Mouse (Mus musculus): Measurements from ENCODE around the gene Nfkb1. TPM values are rescaled to one million over a fixed set of nuclear protein-coding genes. Genes with fewer than 3 reads are reported as not detected.

Gene Nfkb1
- total and polyA plus RNA-seq, 3 experiments, result 271 to 369 (median 346) TPM

DNA sequence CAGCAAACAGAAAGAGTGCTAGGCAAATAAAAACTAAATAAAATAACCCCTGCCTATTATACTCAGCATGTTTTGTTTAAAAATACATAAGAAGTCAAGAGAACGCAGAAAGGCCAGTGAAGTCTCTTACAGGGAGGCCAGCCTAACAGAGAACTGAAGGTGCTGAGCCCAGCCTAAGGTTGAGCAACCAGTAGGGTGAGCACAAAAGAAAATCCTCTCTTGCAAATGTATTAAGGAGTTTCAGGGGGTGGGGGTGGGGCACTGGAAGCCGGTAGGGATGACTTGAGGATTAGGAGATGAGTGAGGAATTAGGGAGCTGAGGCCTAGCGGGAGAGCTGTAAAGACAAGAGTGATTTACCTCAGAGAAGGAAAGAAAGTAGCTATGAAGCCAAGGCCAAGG is 9.1 kb downstream of the Nfkb1 start:
- TF ChIP-seq RCOR1 (conservative IDR thresholded peaks at IDR 0.05; ENCODE audit: low read depth, low read length) (no peak), CHD2 (IDR thresholded peaks at IDR 0.05; ENCODE audit: low read length) (peak; percentile 42; the same call in 1 of the 2 replicates)
- no peak overlapping the region for H3K4me2 ChIP-seq (ENCODE audit: insufficient read depth, low read depth, poor library complexity, severe bottlenecking)
- no peaks in the 10 kb centered on the region for H3K9me3 ChIP-seq (replicated peaks; ENCODE audit: low read length)
- in situ Hi-C loops (cut with MboI; ENCODE audit: low pct_ligation_motif_present, low pct_unique_long_range_greater_than_20kb, low sequenced_read_pairs) (no loop called here), dilution Hi-C loops (cut with MboI; ENCODE audit: extremely low pct_ligation_motif_present, extremely low pct_unique_long_range_greater_than_20kb, low sequenced_read_pairs) (no loop called here)
- peaks cover 20 to 69% of the 10 kb centered on the region in 2 experiments for H3K36me3 ChIP-seq (replicated peaks in 1 of 2; ENCODE audit: control insufficient read depth in 1 of 2, insufficient read depth in 1 of 2, low read length in 1 of 2)
- no peak overlapping the region for H3K9ac ChIP-seq (ENCODE audit: insufficient read depth, low read depth)
- H3K79me2 ChIP-seq (replicated peaks; ENCODE audit: control insufficient read depth, extremely low read depth, insufficient read depth, poor library complexity, severe bottlenecking), result peaks cover 87% of the 10 kb centered on the region
- no peak overlapping the region for H3K27ac ChIP-seq (ENCODE audit: insufficient read depth, low read depth)
- H3K27me3 ChIP-seq (replicated peaks), result no peaks in the 10 kb centered on the region
- peaks cover 8 to 80% of the 10 kb centered on the region in 2 experiments for H3K4me1 ChIP-seq (ENCODE audit: control insufficient read depth in 1 of 2, insufficient read depth in 2 of 2)
- H3K4me3 ChIP-seq (replicated peaks in 1 of 3; ENCODE audit: low read depth in 2 of 3, low read length in 2 of 3, poor library complexity in 1 of 3), result no peak overlapping the region
- DNase-seq (ENCODE audit: extremely low read depth), result no peak

GRCm38 (mm10) chr3:135681272-135681783 is 10.0 kb downstream of the Nfkb1 start:
- Histone ChIP-seq H3K36me3 (replicated peaks in 1 of 2; ENCODE audit: control insufficient read depth in 1 of 2, insufficient read depth in 1 of 2, low read length in 1 of 2) (peaks cover 20 to 75% of the 10 kb centered on the region in 2 experiments), H3K4me3 (replicated peaks in 1 of 3; ENCODE audit: low read depth in 2 of 3, low read length in 2 of 3, poor library complexity in 1 of 3) (no peak overlapping the region), H3K27ac (ENCODE audit: insufficient read depth, low read depth) (no peak overlapping the region), H3K79me2 (replicated peaks; ENCODE audit: control insufficient read depth, extremely low read depth, insufficient read depth, poor library complexity, severe bottlenecking) (peaks cover 89% of the 10 kb centered on the region), H3K4me1 (ENCODE audit: control insufficient read depth in 1 of 2, insufficient read depth in 2 of 2) (peaks cover 4 to 80% of the 10 kb centered on the region in 2 experiments), H3K9ac (ENCODE audit: insufficient read depth, low read depth) (no peak overlapping the region), H3K4me2 (ENCODE audit: insufficient read depth, low read depth, poor library complexity, severe bottlenecking) (no peak overlapping the region), H3K27me3 (replicated peaks) (no peaks in the 10 kb centered on the region), H3K9me3 (replicated peaks; ENCODE audit: low read length) (no peaks in the 10 kb centered on the region)
- DNase-seq (ENCODE audit: extremely low read depth), result no peak
- TF ChIP-seq UBTF (IDR thresholded peaks at IDR 0.05; ENCODE audit: low read depth, low read length) (no peak), CHD2 (IDR thresholded peaks at IDR 0.05; ENCODE audit: low read length) (no peak), ZC3H11A (IDR thresholded peaks at IDR 0.05; ENCODE audit: low read depth, low read length) (no peak), IRF4 (IDR thresholded peaks at IDR 0.05; ENCODE audit: low read depth, low read length) (no peak)
- in situ Hi-C loops (cut with MboI; ENCODE audit: low pct_ligation_motif_present, low pct_unique_long_range_greater_than_20kb, low sequenced_read_pairs) (no loop called here), dilution Hi-C loops (cut with MboI; ENCODE audit: extremely low pct_ligation_motif_present, extremely low pct_unique_long_range_greater_than_20kb, low sequenced_read_pairs) (no loop called here)

GRCm38 (mm10) chr3:135680213-135680843 is 11.0 kb downstream of the Nfkb1 start:
- TF ChIP-seq ZNF384 (IDR thresholded peaks at IDR 0.05; ENCODE audit: low read depth, low read length) (no peak), MAFK (IDR thresholded peaks at IDR 0.05; ENCODE audit: insufficient replicate concordance, low read length) (no peak), ELF1 (IDR thresholded peaks at IDR 0.05; ENCODE audit: low read depth, low read length) (no peak), ETS1 (conservative IDR thresholded peaks at IDR 0.05; ENCODE audit: low read depth, low read length) (no peak), ZKSCAN1 (IDR thresholded peaks at IDR 0.05; ENCODE audit: borderline replicate concordance, low read depth, low read length) (no peak), RCOR1 (conservative IDR thresholded peaks at IDR 0.05; ENCODE audit: low read depth, low read length) (no peak), SIN3A (IDR thresholded peaks at IDR 0.05; ENCODE audit: low read length) (no peak), POLR2AphosphoS2 (IDR thresholded peaks at IDR 0.05; ENCODE audit: low read depth, low read length) (no peak), JUND (conservative IDR thresholded peaks at IDR 0.05; ENCODE audit: low read depth, low read length) (no peak), TCF12 (IDR thresholded peaks at IDR 0.05; ENCODE audit: low read depth, low read length) (no peak), ZC3H11A (IDR thresholded peaks at IDR 0.05; ENCODE audit: low read depth, low read length) (no peak), EP300 (IDR thresholded peaks at IDR 0.05; ENCODE audit: low read length) (no peak), RAD21 (IDR thresholded peaks at IDR 0.05; ENCODE audit: low read depth, low read length) (no peak), MEF2A (IDR thresholded peaks at IDR 0.05; ENCODE audit: borderline replicate concordance, low read depth, low read length) (no peak), MAZ (IDR thresholded peaks at IDR 0.05; ENCODE audit: low read depth, low read length) (no peak), GABPA (IDR thresholded peaks at IDR 0.05; ENCODE audit: insufficient replicate concordance, low read depth, low read length) (no peak), HCFC1 (IDR thresholded peaks at IDR 0.05; ENCODE audit: low read depth, low read length) (no peak), TBP (conservative IDR thresholded peaks at IDR 0.05; ENCODE audit: low read depth, low read length) (no peak), MAX (IDR thresholded peaks at IDR 0.05; ENCODE audit: low read length) (no peak), NELFE (IDR thresholded peaks at IDR 0.05; ENCODE audit: low read depth, low read length) (no peak)
- H3K4me1 ChIP-seq (ENCODE audit: control insufficient read depth in 1 of 2, insufficient read depth in 2 of 2), result peaks cover 5 to 75% of the 10 kb centered on the region in 2 experiments
- in situ Hi-C loops (cut with MboI; ENCODE audit: low pct_ligation_motif_present, low pct_unique_long_range_greater_than_20kb, low sequenced_read_pairs) (no loop called here), dilution Hi-C loops (cut with MboI; ENCODE audit: extremely low pct_ligation_motif_present, extremely low pct_unique_long_range_greater_than_20kb, low sequenced_read_pairs) (no loop called here)
- no peak for DNase-seq (ENCODE audit: extremely low read depth)
- no peak overlapping the region for H3K4me2 ChIP-seq (ENCODE audit: insufficient read depth, low read depth, poor library complexity, severe bottlenecking)
- H3K36me3 ChIP-seq (replicated peaks in 1 of 2; ENCODE audit: control insufficient read depth in 1 of 2, insufficient read depth in 1 of 2, low read length in 1 of 2), result peaks cover 20 to 78% of the 10 kb centered on the region in 2 experiments
- no peaks in the 10 kb centered on the region for H3K27me3 ChIP-seq (replicated peaks)
- H3K79me2 ChIP-seq (replicated peaks; ENCODE audit: control insufficient read depth, extremely low read depth, insufficient read depth, poor library complexity, severe bottlenecking), result peaks cover 88% of the 10 kb centered on the region
- H3K27ac ChIP-seq (ENCODE audit: insufficient read depth, low read depth), result no peak overlapping the region
- no peak overlapping the region for H3K9ac ChIP-seq (ENCODE audit: insufficient read depth, low read depth)
- no peaks in the 10 kb centered on the region for H3K9me3 ChIP-seq (replicated peaks; ENCODE audit: low read length)
- H3K4me3 ChIP-seq (replicated peaks in 1 of 3; ENCODE audit: low read depth in 2 of 3, low read length in 2 of 3, poor library complexity in 1 of 3), result no peak overlapping the region

Measured in CH12.LX (cell line).